Mouse (Mus musculus): ENCODE measurements around the gene Farsa. TPM values are rescaled to one million over a fixed set of nuclear protein-coding genes. Genes with fewer than 3 reads are reported as not detected.

Gene Farsa
- total and polyA plus RNA-seq, 2 experiments from 2014 or later, result 84.6 to 92.7 TPM

DNA sequence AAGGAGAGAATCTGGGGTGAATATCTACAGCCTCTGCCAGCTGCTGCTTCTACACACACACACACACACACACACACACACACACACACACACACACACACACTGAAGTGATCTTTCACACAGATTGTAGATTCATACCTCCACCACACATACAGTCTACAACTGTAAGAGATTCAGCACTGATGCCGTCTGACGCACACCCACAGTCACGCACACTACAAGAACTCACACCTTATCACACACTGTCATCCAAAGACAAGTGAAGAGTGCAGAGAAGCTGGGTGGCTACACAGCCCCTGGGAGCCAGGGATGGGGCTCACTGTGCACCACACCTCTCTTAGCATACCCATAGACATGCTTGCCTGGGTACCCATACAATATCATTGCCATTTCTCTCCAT, 43.0 kb upstream of the Farsa start:
- no peaks in the 10 kb centered on the region for H3K36me3 ChIP-seq (ENCODE audit: insufficient read depth, low read length)
- ATAC-seq (ENCODE audit: low FRiP score) (no peak), DNase-seq (ENCODE audit: low spot score) (no peak)
- no peak overlapping the region for H3K27ac ChIP-seq (ENCODE audit: low read depth, low read length)
- WGBS, result 98% methylated on average over 3 of the region's 3 CpGs
- H3K27me3 ChIP-seq (ENCODE audit: insufficient read depth, low read length), result no peaks in the 10 kb centered on the region
- no peak overlapping the region for H3K9ac ChIP-seq (replicated peaks; ENCODE audit: low read length, poor library complexity, severe bottlenecking)
- H3K4me1 ChIP-seq (ENCODE audit: insufficient read depth, low read length), result no peaks in the 10 kb centered on the region
- H3K4me2 ChIP-seq (ENCODE audit: low read depth, low read length, poor library complexity, severe bottlenecking), result no peak overlapping the region
- no peak for TF ChIP-seq CTCF (IDR thresholded peaks at IDR 0.05)
- H3K4me3 ChIP-seq (ENCODE audit: low read depth, low read length), result no peak overlapping the region
- no peaks in the 10 kb centered on the region for H3K9me3 ChIP-seq (ENCODE audit: low read length)

DNA sequence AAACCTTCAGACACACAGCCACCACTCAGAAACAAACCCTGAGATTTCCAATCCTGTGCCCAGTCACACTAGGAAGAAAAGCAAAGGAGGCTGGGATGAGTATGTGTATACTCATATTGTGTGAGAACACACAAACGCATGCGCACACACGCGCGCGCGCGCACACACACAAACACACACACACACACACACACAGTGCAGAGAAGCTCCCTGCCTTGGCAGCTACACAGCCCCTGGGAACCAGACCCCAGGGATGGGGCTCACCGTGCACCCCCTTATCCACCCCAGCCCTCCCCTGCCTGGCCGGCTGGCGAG, 42.6 kb upstream of the Farsa start:
- Histone ChIP-seq H3K27me3 (ENCODE audit: insufficient read depth, low read length) (no peaks in the 10 kb centered on the region), H3K9ac (replicated peaks; ENCODE audit: low read length, poor library complexity, severe bottlenecking) (no peak overlapping the region), H3K4me1 (ENCODE audit: insufficient read depth, low read length) (no peaks in the 10 kb centered on the region), H3K4me2 (ENCODE audit: low read depth, low read length, poor library complexity, severe bottlenecking) (no peak overlapping the region), H3K36me3 (ENCODE audit: insufficient read depth, low read length) (no peaks in the 10 kb centered on the region), H3K27ac (ENCODE audit: low read depth, low read length) (no peak overlapping the region), H3K9me3 (ENCODE audit: low read length) (no peaks in the 10 kb centered on the region), H3K4me3 (ENCODE audit: low read depth, low read length) (no peak overlapping the region)
- TF ChIP-seq CTCF (IDR thresholded peaks at IDR 0.05), result no peak
- DNase-seq (ENCODE audit: low spot score) (no peak), ATAC-seq (ENCODE audit: low FRiP score) (no peak)
- WGBS, result 71% methylated on average over 11 of the region's 11 CpGs

DNA sequence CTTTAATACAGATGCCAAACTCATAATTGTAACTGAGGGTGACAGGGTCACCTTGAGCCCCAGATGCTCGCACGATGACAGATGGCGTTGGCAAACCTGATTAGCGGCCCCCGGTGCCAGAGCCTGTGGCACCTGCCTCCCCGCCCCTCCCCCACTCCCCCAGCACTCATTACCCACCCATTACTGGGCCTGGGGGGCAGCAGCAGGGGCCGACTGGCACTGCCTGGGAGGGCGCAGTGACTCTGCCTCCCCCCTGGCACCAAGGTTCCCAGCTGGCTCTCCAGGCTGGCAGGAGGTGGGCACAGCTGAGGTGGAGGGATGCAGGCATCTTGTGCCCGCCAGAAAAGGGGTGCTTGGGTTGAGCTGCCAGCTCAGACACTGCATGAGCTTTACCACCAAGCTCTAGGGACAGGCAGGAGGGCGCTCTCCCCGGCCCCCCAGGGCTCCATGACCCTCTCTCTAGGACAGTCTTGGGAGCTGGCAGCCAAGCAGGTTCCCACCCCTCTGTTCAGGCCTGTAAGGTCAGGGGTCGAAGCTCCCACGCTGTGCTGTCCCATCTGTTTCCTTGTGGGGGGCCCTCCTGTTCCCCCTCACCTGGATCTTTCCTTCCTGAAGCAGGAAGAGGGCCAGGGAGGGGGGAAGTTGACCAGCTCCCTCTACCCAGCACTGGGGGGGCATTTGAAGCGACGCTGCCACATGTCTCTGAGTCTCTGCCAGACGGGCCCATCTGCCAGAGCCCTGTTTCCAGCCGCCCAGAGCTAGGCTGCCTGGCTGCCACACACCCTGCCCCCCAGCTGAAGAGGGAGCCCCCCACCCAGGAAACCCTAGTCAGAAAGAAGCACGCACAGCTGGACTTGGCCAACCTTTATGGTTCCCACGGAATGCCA, 42.0 kb upstream of the Farsa start:
- Histone ChIP-seq H3K4me1 (ENCODE audit: insufficient read depth, low read length) (no peaks in the 10 kb centered on the region), H3K4me3 (ENCODE audit: low read depth, low read length) (no peak overlapping the region), H3K9ac (replicated peaks; ENCODE audit: low read length, poor library complexity, severe bottlenecking) (no peak overlapping the region; the same call in 1 of the 2 replicates), H3K27me3 (ENCODE audit: insufficient read depth, low read length) (no peaks in the 10 kb centered on the region), H3K9me3 (ENCODE audit: low read length) (no peaks in the 10 kb centered on the region), H3K27ac (ENCODE audit: low read depth, low read length) (no peak overlapping the region), H3K4me2 (ENCODE audit: low read depth, low read length, poor library complexity, severe bottlenecking) (no peak overlapping the region), H3K36me3 (ENCODE audit: insufficient read depth, low read length) (no peaks in the 10 kb centered on the region)
- ATAC-seq (ENCODE audit: low FRiP score) (peak; percentile 7; the same call in 1 of the 2 replicates), DNase-seq (ENCODE audit: low spot score) (peak; percentile 74)
- 34% methylated on average over 16 of the region's 19 CpGs for WGBS
- TF ChIP-seq CTCF (IDR thresholded peaks at IDR 0.05), result no peak

GRCm38 (mm10) chr8:84815547-84815946, 41.2 kb upstream of the Farsa start:
- Histone ChIP-seq H3K4me2 (ENCODE audit: low read depth, low read length, poor library complexity, severe bottlenecking) (no peak overlapping the region), H3K27ac (ENCODE audit: low read depth, low read length) (no peak overlapping the region), H3K4me1 (ENCODE audit: insufficient read depth, low read length) (no peaks in the 10 kb centered on the region), H3K9ac (replicated peaks; ENCODE audit: low read length, poor library complexity, severe bottlenecking) (no peak overlapping the region), H3K9me3 (ENCODE audit: low read length) (no peaks in the 10 kb centered on the region), H3K4me3 (ENCODE audit: low read depth, low read length) (no peak overlapping the region), H3K36me3 (ENCODE audit: insufficient read depth, low read length) (no peaks in the 10 kb centered on the region), H3K27me3 (ENCODE audit: insufficient read depth, low read length) (no peaks in the 10 kb centered on the region)
- peak; percentile 94 for TF ChIP-seq CTCF (IDR thresholded peaks at IDR 0.05)
- 15% methylated on average over 9 of the region's 9 CpGs for WGBS
- DNase-seq (ENCODE audit: low spot score) (peak; percentile 86), ATAC-seq (ENCODE audit: low FRiP score) (peak; percentile 56)

DNA sequence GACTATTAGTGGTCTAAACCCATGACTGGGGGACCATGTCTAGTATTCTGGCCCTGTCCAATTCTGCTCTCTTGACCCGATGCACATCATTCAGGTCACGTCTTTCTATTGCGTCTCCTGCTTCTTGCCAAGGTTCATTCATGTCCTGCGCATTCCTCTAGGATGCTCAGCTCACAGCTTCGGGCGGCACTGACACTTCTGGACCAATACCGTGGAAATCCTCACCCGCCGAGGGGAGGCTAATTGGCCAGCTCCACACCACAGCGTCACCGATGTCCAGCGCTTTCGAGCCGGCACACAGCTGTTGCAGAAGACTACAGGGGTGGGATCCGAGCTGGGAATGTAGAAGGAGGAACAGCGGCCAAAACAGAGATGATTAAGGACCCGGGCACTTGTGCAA, 40.7 kb upstream of the Farsa start:
- DNase-seq (ENCODE audit: low spot score) (no peak), ATAC-seq (ENCODE audit: low FRiP score) (no peak)
- no peak overlapping the region for H3K4me2 ChIP-seq (ENCODE audit: low read depth, low read length, poor library complexity, severe bottlenecking)
- H3K4me3 ChIP-seq (ENCODE audit: low read depth, low read length), result no peak overlapping the region
- 82% methylated on average over 17 of the region's 17 CpGs for WGBS
- no peaks in the 10 kb centered on the region for H3K9me3 ChIP-seq (ENCODE audit: low read length)
- H3K4me1 ChIP-seq (ENCODE audit: insufficient read depth, low read length), result no peaks in the 10 kb centered on the region
- TF ChIP-seq CTCF (IDR thresholded peaks at IDR 0.05), result no peak
- no peak overlapping the region for H3K27ac ChIP-seq (ENCODE audit: low read depth, low read length)
- H3K27me3 ChIP-seq (ENCODE audit: insufficient read depth, low read length), result no peaks in the 10 kb centered on the region
- H3K9ac ChIP-seq (replicated peaks; ENCODE audit: low read length, poor library complexity, severe bottlenecking), result no peak overlapping the region
- H3K36me3 ChIP-seq (ENCODE audit: insufficient read depth, low read length), result no peaks in the 10 kb centered on the region

DNA sequence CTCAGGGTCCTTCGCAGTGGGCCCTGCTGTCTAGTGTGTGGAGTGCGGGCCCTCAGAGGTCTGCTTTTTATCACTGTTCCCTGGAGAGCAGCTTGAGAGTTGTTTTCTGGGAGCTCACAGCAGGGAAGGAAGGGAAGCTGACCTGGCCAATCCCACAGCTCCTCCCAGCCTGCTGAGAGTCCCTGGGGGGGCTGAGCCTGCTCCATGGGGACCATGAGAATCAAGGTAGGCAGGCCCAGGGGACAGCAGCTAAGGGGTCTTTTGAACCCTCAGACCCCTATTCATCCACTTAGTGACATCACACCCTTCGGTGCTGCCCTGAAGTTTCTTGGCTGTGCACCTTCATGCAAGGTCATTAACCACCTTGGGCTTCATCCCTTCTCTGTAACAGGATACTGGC, 34.1 kb upstream of the Farsa start, which contains the start of gene Dand5:
Gene Dand5, minus strand, starts transcription at position 101 of the 400 bp plus-strand sequence.
- peak within 1 kb of the TSS; percentile 17; the same call in 1 of the 2 replicates for H3K4me3 ChIP-seq (ENCODE audit: low read depth, low read length)
- no peak for ATAC-seq (ENCODE audit: low FRiP score)
- no peaks in the 10 kb centered on the region for H3K27me3 ChIP-seq (ENCODE audit: insufficient read depth, low read length)
- no peaks in the 10 kb centered on the region for H3K36me3 ChIP-seq (ENCODE audit: insufficient read depth, low read length)
- H3K4me1 ChIP-seq (ENCODE audit: insufficient read depth, low read length), result no peaks in the 10 kb centered on the region
- WGBS, result 37% methylated on average over 3 of the region's 3 CpGs
- TF ChIP-seq CTCF (IDR thresholded peaks at IDR 0.05), result no peak
- H3K4me2 ChIP-seq (ENCODE audit: low read depth, low read length, poor library complexity, severe bottlenecking), result peak within 1 kb of the TSS; percentile 38
- DNase-seq (ENCODE audit: low spot score), result no peak
- no peaks in the 10 kb centered on the region for H3K9me3 ChIP-seq (ENCODE audit: low read length)
- no peak within 1 kb of the TSS for H3K27ac ChIP-seq (ENCODE audit: low read depth, low read length)
- no peak within 1 kb of the TSS for H3K9ac ChIP-seq (replicated peaks; ENCODE audit: low read length, poor library complexity, severe bottlenecking)

All from midbrain, postnatal 0 days (tissue).